Mouse (Mus musculus): Measurements from ENCODE around the gene Tmem11.
"Not testable (repeated sequence)": the region's sequence is repeated elsewhere in the genome, so short reads cannot be mapped to it uniquely, and the experiment has no call there.

The Tmem11 gene

GRCm38 (mm10) chr11:60878675-60879294, at the start of gene Tmem11:
Gene Tmem11 (minus strand): TSS chr11:60879272.
- DNase-seq = peak; percentile 99

- DNase-seq = peak; percentile 94
These were observed 48.2 kb upstream of the Tmem11 start for GRCm38 (mm10) chr11:60927264-60927663.

DNA sequence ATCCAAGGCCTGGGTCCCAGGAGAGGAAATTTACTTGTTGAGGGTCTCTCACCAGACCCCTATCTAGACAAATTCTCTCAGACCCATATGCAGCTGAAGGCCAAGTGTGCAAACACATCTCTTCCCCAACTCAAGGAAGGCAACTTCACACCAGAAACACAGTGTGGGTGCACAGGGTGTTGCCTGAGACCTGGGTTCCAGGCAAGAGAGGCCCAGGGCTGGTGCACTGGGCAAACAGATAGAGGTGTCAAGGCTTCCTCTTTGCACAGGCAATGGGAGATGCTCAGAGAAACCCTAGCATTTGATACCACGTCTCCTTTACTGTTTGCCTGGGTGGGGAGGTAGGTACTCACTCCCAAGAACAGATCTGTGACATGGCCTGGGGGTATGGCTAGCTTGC, 45.9 kb upstream of the Tmem11 start:
- DNase-seq = no peak

- no peak for DNase-seq
These were observed 45.4 kb upstream of the Tmem11 start for GRCm38 (mm10) chr11:60924498-60924897.

GRCm38 (mm10) chr11:60922964-60923363, 43.9 kb upstream of the Tmem11 start:
- no peak for DNase-seq

DNA sequence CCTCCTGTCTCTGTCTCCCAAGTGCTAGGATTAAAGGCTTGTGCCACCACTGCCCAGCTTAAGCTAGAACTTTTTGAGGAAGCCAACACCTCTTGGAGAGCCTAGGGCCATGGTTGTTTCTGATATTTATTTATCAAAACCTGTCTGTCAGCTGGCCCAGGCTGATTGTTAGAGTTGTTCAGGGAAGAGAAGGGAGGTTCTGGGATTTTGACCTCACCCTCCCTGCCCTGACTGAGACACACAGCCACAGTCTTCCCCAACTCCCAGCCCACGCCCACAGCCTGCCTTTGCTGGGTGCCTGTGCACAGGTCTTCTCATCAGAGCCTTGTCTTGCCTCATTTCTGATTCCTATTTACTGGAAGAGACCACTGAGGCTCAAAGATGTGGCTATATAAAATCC, 43.1 kb upstream of the Tmem11 start:
- no peak for DNase-seq

- DNase-seq = no peak
These were observed 40.9 kb upstream of the Tmem11 start for GRCm38 (mm10) chr11:60920021-60920420.

DNA sequence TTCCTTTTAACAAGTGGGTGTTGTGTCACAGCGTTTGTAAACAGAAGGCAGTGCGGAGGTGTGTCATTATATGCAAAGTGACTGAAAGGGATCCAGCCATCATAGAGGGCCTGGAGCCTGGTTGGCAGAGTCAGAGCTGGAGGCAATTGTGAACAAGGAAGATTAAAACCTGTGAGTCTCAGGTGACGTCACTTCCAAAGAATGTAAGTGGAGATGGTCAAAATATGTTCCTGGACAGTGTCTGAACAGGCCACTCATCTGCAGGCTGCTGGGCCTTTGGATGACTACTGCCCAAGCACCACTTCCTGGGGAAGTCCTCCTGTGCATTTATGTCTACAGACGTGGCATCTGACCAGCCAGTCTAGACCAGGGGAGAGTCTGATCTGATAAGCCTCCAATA, 36.1 kb upstream of the Tmem11 start:
- no peak for DNase-seq

- no peak for DNase-seq
These were observed 35.4 kb upstream of the Tmem11 start, which contains the start of gene Natd1 for GRCm38 (mm10) chr11:60914491-60914890. Gene Natd1 (minus strand): TSS chr11:60914750.

GRCm38 (mm10) chr11:60913301-60914196, 34.5 kb upstream of the Tmem11 start:
- peak; percentile 95 for DNase-seq

- no peak for DNase-seq
These were observed 33.5 kb upstream of the Tmem11 start for GRCm38 (mm10) chr11:60912525-60912973.

DNA sequence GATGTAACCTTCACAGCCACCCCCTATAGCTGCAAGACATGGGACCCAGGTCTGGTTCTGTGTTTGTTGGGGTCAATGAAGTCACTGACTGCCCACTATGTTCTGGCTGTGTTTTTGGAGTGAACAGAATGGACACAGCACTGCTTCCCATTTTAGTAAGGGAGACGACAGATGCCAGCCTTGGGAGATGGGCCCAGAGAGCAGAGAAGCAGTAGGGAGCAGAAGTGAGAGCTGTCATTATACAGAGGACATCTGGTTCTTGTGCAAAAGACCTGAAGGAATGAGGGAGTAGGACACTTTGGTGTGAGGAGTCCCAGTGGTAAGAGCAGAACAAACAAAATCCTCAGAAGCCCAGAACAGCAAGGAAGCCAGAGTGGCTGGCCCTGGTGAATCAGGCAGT, 30.6 kb upstream of the Tmem11 start:
- DNase-seq = no peak

DNA sequence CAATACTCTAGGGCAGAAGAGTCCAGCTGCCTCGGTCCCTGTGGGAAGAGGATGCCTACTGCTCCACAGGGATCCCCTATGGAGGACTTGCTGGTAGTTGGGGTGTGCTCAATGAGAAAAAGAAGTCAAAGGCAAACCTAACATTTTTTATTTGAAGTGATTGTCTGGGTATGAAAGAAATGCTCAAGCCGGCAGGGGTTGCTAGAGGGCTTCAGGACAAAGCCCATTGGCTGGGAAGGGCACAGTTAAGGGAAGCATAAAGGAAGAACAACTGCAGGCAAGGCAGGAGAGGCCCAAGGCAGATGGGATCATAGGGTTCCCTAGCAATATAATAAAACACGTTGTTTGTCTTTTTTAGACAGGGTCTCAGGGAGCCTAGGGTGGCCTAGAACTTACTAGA, 29.0 kb upstream of the Tmem11 start:
- no peak for DNase-seq

- DNase-seq = no peak
These were observed 27.4 kb upstream of the Tmem11 start for GRCm38 (mm10) chr11:60906449-60906848.

- DNase-seq = no peak
These were observed 26.5 kb upstream of the Tmem11 start for GRCm38 (mm10) chr11:60905407-60906120.

DNA sequence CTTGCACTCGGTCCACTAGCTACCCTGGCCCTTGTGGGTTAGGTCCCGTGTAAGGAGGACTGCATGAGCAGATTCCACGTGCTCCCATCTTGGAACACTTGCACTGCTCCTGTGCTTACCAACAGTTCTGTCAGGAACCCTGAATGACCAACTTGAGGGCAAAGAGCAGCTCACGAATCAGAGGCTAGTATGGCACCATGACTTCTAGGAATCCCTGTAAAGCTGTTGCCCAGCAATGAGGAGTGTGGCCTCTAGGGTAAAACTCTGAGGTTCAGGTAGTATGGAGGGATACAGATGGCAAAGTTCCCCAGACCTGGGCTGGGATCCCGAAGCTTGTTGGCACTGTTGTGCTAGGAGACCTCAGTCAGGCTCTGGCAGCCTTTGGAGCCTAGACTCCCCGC, 24.6 kb upstream of the Tmem11 start:
- no peak for DNase-seq

DNA sequence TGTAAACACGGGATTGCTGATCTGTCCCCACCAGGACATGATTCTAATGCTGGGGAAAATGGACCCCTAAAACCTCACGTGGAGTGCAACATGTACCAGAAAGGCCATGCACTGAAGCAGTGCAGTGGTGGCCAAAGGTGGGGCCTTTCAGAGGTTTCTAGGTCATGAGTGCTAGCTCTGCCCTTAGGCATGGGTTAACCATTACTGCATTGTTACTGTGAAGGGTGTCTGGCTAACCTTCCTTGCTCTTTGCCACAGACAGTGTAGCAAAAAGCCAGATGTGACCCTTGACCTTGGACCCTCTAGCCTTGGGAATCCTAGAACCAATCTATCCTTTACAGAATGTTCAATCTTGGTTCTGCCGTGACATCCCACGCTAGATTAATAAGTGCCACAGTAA, 23.4 kb upstream of the Tmem11 start:
- peak; percentile 32 for DNase-seq

GRCm38 (mm10) chr11:60902001-60902400, 22.9 kb upstream of the Tmem11 start:
- DNase-seq = no peak

DNA sequence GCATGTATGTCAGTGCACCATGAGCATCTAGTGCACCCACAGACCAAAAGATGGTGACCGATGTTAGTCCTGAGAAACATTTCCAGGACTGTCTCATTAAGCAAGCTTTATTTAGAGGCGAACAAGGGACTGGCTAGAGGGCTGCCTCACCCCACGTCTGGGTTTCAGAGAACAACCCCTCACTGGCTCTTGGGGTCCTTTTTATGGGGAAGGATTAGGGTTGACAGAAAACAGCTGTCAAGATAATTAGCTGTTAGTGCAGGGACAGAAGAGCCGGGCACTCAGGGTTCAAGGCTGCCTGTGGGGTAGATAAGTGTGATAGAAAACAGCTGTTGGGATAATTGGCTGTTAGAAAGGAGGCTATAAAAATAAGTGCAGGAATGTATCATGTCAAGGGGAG, 16.8 kb upstream of the Tmem11 start:
- DNase-seq = peak; percentile 75

GRCm38 (mm10) chr11:60890744-60891143, 11.7 kb upstream of the Tmem11 start:
- no peak for DNase-seq

DNA sequence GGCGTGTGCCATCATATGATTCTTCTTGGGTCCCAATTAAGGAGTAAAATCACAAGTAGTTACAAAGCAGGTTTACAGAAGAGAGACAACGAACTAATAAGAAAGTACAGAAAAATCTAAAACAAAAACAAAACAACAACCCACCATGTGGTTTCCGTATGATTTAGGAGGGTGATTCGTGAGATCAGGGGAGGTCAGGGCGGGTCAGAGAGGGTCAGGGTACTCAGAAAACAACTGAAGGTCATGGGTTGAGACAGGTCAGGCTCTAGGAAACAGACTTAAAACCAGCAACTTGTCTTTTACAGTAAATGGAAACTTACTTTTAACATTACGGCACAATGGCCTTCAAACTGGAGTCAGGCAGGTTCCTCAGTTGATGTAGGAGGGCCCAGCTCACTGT, 11.2 kb upstream of the Tmem11 start:
- DNase-seq = no peak

DNA sequence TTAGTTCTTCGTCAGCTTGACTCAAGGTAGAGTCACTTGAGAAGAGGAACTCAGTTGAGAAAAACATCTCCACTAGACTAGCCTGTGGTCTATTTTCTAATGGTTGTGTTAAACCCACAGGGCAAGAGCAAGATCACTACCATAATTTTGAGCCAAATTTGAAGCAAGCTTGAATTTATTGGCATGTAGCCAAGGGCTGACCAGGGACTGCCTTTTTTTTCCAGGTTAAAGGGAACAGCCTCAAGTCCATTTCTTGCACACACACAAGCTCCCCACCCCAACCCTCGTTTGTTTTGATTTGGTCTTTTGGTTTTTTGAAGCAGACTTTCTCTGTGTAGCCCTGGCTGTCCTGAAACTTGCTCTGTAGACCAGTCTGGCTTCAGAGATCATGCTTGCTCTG, 10.8 kb upstream of the Tmem11 start:
- DNase-seq = no peak

GRCm38 (mm10) chr11:60886986-60887385, 7.9 kb upstream of the Tmem11 start:
- DNase-seq = not testable (repeated sequence)

DNA sequence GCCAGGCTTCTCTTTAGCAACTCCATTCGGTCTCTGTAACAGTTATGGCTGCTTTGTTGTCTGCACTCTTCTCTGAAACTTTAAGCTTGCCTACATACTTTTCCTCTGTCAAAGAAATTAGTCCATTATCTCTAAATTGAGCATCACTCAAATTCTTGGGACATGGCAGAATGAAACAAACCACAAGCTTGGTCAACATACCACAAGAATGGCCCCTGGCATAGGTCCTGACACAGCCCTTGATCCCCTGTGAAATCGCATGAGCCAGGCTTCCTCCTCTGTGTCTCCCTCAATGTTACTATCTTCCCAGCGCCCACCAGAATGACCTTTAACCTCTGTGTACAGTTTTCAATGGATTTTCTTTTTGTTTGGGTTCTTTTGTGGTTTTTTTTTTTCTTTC, 3.3 kb upstream of the Tmem11 start:
- no peak for DNase-seq
